Mouse (Mus musculus) A20 (cell line): Measurements from ENCODE around the gene Zmynd10.
A peak's percentile ranks its signal among the peaks of the same experiment; 100 is the strongest.

Experiments
- DNase-seq: peaks from one replicate; pipeline ENCODE4 v3.0.0-alpha.2; 2011; ENCODE audit warnings: low read depth, low spot score

The Zmynd10 gene

GRCm38 (mm10) chr9:107539940-107540339 is 7.2 kb upstream of the Zmynd10 start:
- no peak for DNase-seq

DNA sequence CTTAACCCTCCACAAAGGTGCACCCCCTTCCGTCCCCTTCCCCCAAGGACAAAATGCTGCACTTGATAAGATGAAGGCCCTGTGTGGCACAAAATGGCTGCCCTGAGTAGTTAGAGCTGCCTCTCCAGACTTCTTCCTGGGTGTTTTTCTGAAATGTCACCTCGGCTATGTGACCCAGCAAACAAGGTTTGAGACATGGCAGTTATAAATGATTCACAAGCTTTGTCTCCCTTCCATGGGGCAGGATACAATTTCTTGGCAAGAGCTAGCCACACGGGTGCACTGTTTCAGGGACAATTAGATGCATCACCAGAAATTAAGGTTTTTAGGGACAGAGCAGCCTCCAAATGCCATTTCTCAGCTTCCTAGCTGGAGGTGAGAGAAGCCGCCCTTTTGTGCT is 6.7 kb upstream of the Zmynd10 start:
- DNase-seq: no peak

- DNase-seq: no peak
Observed at GRCm38 (mm10) chr9:107541005-107541404, 6.1 kb upstream of the Zmynd10 start.

DNA sequence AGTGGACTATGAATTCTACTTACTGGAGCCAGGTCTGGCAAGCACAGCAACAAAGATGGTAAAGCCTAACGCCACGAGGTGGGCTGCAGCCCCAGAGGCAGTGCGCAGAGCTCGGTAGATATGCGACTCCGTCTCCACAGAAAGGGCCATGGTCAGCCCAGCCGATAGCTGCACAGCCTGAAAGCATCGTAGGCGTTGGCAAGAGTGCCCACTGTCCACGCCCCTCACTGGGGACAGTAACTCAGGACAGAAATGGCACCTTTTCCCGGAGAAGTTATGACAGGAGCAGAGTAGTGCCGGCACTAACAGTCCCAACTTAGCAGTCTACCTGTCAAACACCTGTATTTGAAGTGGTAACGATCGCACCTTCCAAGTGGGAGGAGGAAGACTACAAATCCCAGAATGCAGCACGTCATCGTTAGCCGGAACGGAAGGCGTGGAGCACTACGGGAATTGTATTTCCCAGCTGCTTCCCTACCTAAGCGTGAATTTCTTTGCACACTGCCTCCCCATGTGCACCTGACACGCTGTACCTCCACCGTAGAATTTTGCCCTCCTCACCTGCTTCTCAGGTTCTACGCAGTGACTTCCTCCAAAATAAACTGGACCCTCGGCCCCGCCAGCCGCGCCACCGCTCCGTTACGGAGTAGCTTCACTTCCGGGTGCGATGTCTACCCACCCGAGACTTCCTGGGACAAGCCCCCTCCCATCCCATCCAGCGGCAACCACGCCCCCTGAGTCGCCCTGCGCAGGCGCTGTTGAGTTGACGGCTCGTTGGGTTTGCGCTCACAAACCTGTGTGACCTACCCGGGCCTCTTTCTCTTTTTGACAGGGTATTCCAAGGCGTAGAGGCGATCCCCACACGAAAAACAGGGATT is 5.4 kb upstream of the Zmynd10 start, which contains the start of the genes Cyb561d2 and Nprl2:
Gene Cyb561d2, minus strand, starts transcription at position 720 of the 878 bp plus-strand sequence.
Gene Nprl2, plus strand, starts transcription at position 753 of the 878 bp plus-strand sequence.
- peak; percentile 96 for DNase-seq

GRCm38 (mm10) chr9:107542352-107542686 is 4.8 kb upstream of the Zmynd10 start:
- no peak for DNase-seq

GRCm38 (mm10) chr9:107542721-107543120 is 4.4 kb upstream of the Zmynd10 start:
- DNase-seq: no peak

DNA sequence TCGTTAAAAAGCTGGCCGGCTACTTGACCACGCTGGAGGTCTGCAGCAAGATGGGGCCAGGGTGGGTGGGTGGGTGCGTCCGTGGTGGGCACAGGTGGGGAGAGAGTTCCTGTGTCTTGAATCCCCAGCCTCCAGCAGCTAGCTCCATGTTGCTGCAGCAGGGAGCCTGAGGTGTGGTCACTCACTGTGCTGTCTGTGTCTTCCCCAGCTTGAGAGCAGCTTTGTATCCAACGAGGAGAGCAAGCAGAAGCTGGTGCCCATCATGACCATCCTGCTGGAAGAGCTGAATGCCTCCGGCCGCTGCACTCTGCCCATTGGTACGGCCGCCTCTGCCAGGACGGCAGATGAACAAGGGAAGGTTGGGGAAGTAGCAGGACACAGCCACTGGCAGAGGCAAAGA is 3.8 kb upstream of the Zmynd10 start:
- DNase-seq: no peak

- DNase-seq: no peak
Observed at GRCm38 (mm10) chr9:107544196-107544700, 2.9 kb upstream of the Zmynd10 start.

GRCm38 (mm10) chr9:107544729-107545128 is 2.4 kb upstream of the Zmynd10 start:
- DNase-seq: no peak

DNA sequence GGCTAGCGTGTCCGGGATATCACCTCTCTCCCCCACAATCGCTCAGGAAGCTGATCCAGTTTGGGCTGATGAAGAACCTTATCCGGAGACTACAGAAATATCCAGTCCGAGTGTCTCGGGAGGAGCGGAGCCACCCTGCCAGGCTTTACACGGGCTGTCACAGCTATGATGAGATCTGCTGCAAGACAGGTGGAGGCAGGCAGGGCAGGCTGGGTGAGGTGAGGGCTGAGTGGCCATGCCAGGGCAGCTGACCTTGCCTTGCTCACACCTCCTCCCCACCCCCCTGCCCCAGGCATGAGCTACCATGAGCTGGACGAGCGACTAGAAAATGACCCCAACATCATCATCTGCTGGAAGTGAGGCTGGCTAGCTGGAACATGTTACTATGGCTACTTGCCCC is 1.9 kb upstream of the Zmynd10 start:
- DNase-seq: no peak

DNA sequence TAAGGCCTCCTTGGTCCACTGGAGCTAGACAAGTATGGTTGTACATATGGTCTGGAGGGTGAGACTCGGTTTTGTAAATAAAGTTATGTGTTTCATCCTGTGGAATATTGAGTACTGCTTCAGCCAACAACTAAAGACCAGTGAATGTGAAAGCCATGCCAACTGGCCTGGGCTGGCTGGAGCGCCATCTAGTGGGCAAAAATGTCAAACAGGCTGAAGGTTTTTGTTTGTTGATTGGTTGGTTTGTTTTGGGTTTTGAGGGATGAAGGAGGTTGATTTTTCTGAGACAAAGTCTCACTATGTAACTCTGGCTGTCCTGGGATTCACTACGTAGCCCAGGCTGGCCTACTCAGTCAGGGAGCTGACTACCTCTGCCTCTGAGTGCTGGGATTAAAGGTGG is 1.5 kb upstream of the Zmynd10 start:
- peak; percentile 74 for DNase-seq

GRCm38 (mm10) chr9:107547957-107548356 is 859 bp downstream of the Zmynd10 start:
- DNase-seq: no peak

DNA sequence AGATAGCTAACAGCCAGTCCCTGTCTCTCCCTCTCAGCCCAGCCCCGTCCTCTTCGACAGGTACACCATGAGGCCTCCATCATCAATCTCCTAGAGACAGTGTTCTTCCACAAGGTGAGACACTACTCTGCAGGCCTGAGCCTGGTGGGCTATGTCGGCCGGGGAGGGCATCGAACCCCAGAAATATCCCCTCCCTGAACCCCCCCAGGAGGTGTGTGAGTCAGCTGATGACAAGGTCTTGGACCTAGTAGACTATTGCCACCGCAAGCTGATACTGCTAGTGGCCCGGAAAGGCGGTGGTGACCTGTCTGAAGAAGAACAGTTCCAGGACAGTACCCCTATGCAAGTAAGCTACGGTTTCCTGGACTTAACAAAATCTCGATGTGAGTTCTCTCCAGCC is 1.7 kb downstream of the Zmynd10 start:
- no peak for DNase-seq

GRCm38 (mm10) chr9:107549297-107550074 is 2.4 kb downstream of the Zmynd10 start:
- DNase-seq: no peak

GRCm38 (mm10) chr9:107550491-107551116 is 3.5 kb downstream of the Zmynd10 start:
- DNase-seq: no peak

- no peak for DNase-seq
Observed at GRCm38 (mm10) chr9:107551117-107551889, 4.2 kb downstream of the Zmynd10 start, which contains the start of gene Rassf1. Rassf1 (plus strand) TSS chr9:107551555.

GRCm38 (mm10) chr9:107551890-107552355 is 4.8 kb downstream of the Zmynd10 start:
- DNase-seq: no peak

GRCm38 (mm10) chr9:107552690-107553393 is 5.7 kb downstream of the Zmynd10 start:
- DNase-seq: no peak

DNA sequence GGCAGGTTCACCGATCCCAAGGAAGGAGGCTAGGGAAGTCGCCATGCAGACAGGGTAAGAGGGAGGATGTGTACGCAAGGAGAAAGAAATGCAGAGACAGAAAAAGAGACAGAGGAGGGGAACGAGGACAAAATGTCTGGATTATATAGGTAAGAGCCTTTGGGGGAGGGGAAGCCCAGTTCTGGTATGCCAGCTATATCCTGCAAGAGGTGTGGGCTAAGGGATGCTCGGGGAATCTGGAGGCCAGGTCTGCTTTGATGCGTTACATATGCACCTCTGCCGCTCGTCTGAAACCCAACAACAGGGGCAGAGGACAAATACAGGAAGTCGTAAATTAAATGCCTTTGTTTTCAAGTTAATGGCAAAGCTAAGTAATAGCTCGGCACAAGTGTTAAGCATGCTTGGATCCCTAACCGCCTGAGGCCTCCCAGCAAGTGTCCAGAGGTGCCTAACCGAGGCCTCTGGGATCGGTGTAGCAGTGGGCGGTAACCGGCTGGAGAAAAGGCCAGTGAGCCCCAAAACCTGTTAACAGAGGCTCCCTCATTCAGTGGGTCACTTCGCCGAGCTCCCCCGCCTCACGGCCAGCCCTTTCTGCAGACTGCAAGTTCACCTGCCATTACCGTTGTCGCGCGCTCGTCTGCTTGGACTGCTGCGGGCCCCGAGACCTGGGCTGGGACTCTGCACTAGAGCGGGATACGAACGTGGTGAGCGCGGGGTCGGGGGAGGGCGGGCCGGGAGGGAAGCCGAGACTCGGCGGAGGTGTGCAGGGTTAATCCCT is 6.6 kb downstream of the Zmynd10 start:
- peak; percentile 62 for DNase-seq
